Mouse (Mus musculus): ENCODE measurements around the gene Lemd2. TPM values are rescaled to one million over a fixed set of nuclear protein-coding genes. Genes with fewer than 3 reads are reported as not detected.

Lemd2 gene
- polyA plus RNA-seq, 1 experiment from 2014 or later, result 12.8 TPM

DNA sequence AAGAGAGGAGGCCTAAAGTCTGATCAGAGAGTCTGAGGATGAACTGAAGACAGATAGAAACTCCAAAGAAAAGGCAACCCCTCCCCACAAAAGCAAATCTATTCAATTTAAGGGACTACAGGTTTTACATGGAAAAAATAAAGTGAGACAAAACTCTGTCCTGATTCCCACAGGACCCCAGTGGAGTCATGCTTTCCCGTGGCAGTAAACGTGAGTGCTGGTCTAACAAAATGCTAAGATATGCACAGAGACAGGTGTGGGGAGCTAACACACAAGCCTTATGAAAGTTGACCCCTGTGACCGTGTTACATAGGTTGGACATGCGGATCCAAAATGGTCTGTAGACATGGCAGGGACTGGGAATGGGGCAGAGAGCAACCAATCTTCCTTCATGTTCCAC lies 27.5 kb downstream of the Lemd2 start:
- WGBS, result 85% methylated on average over 4 of the region's 4 CpGs
- Histone ChIP-seq H3K27me3 (ENCODE audit: control insufficient read depth, insufficient read depth, low read length) (no peaks in the 10 kb centered on the region), H3K4me2 (ENCODE audit: low read length) (no peak overlapping the region), H3K9ac (ENCODE audit: low read length) (no peak overlapping the region), H3K36me3 (ENCODE audit: control insufficient read depth, insufficient read depth, low read length) (no peaks in the 10 kb centered on the region), H3K4me1 (ENCODE audit: control insufficient read depth in 2 of 2, insufficient read depth in 2 of 2, low read length in 2 of 2) (peaks cover 0 to 3% of the 10 kb centered on the region in 2 experiments; a peak in 1 of 4 replicates), H3K27ac (replicated peaks in 1 of 2; ENCODE audit: control insufficient read depth in 1 of 2, insufficient read depth in 1 of 2, low read depth in 2 of 2, low read length in 2 of 2) (no peak overlapping the region), H3K4me3 (ENCODE audit: control insufficient read depth in 1 of 2, insufficient read depth in 1 of 2, low read depth in 1 of 2, low read length in 2 of 2) (no peak overlapping the region), H3K9me3 (ENCODE audit: control insufficient read depth, low read length) (no peaks in the 10 kb centered on the region)
- no peak for ATAC-seq (ENCODE audit: insufficient number of reproducible peaks, insufficient read depth, low FRiP score, low read depth)

DNA sequence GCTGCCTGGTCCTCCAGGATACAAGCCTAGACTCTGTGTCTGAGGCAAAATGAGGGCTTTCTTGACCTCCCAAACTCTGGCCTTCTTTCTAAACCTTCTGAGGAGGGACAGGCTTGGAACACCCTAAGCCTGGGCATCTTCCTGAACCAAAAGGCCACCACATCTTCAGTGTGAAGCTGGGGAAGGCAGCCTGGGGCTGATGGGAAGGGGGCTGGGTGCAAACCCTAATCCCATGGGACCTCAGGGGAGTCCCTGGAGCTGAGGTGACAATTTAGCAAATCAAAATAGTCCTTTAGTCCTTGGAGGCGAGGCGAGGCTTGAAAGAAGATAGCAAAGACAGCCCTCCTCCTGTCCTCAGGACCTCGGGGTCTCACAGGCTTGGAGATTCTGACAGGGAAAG lies 28.0 kb downstream of the Lemd2 start:
- Histone ChIP-seq H3K9me3 (ENCODE audit: control insufficient read depth, low read length) (no peaks in the 10 kb centered on the region), H3K4me2 (ENCODE audit: low read length) (no peak overlapping the region), H3K9ac (ENCODE audit: low read length) (no peak overlapping the region), H3K27me3 (ENCODE audit: control insufficient read depth, insufficient read depth, low read length) (no peaks in the 10 kb centered on the region), H3K4me3 (ENCODE audit: control insufficient read depth in 1 of 2, insufficient read depth in 1 of 2, low read depth in 1 of 2, low read length in 2 of 2) (no peak overlapping the region), H3K27ac (replicated peaks in 1 of 2; ENCODE audit: control insufficient read depth in 1 of 2, insufficient read depth in 1 of 2, low read depth in 2 of 2, low read length in 2 of 2) (no peak overlapping the region), H3K4me1 (ENCODE audit: control insufficient read depth in 2 of 2, insufficient read depth in 2 of 2, low read length in 2 of 2) (peaks cover 0 to 3% of the 10 kb centered on the region in 2 experiments; a peak in 1 of 4 replicates), H3K36me3 (ENCODE audit: control insufficient read depth, insufficient read depth, low read length) (no peaks in the 10 kb centered on the region)
- ATAC-seq (ENCODE audit: insufficient number of reproducible peaks, insufficient read depth, low FRiP score, low read depth), result no peak
- WGBS, result 51% methylated on average over 3 of the region's 3 CpGs

- Histone ChIP-seq H3K4me2 (ENCODE audit: low read length) (no peak overlapping the region), H3K27ac (replicated peaks in 1 of 2; ENCODE audit: control insufficient read depth in 1 of 2, insufficient read depth in 1 of 2, low read depth in 2 of 2, low read length in 2 of 2) (no peak overlapping the region), H3K4me1 (ENCODE audit: control insufficient read depth in 2 of 2, insufficient read depth in 2 of 2, low read length in 2 of 2) (peaks cover 0 to 3% of the 10 kb centered on the region in 2 experiments; a peak in 1 of 4 replicates), H3K4me3 (ENCODE audit: control insufficient read depth in 1 of 2, insufficient read depth in 1 of 2, low read depth in 1 of 2, low read length in 2 of 2) (no peak overlapping the region), H3K9ac (ENCODE audit: low read length) (no peak overlapping the region), H3K27me3 (ENCODE audit: control insufficient read depth, insufficient read depth, low read length) (no peaks in the 10 kb centered on the region), H3K9me3 (ENCODE audit: control insufficient read depth, low read length) (no peaks in the 10 kb centered on the region), H3K36me3 (ENCODE audit: control insufficient read depth, insufficient read depth, low read length) (no peaks in the 10 kb centered on the region)
- no peak; the same call in 1 of the 2 replicates for ATAC-seq (ENCODE audit: insufficient number of reproducible peaks, insufficient read depth, low FRiP score, low read depth)
- WGBS, result 50% methylated on average over 14 of the region's 14 CpGs
Observed at GRCm38 (mm10) chr17:27175196-27175874, 28.9 kb downstream of the Lemd2 start.

DNA sequence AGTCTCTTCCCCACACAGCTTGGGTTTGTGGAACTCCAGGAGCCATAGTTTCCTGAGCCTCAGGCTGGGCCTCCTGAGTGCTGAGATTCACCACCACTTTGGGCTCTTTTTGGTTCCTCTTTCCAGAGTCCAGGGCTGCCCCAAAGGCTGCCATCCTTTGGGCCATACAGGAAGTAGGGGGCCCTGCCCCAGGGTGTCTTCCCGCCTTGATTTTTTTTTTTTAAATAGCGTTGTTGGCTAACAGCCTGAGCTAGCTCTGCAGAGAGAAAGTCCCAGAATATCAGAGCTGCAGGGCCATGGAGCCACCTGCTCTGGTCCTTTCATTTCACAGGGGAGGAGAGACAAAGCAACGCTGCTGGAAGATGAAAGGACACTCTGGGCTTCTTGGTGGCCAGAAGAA lies 30.6 kb downstream of the Lemd2 start:
- Histone ChIP-seq H3K9me3 (ENCODE audit: control insufficient read depth, low read length) (no peaks in the 10 kb centered on the region), H3K4me3 (ENCODE audit: control insufficient read depth in 1 of 2, insufficient read depth in 1 of 2, low read depth in 1 of 2, low read length in 2 of 2) (no peak overlapping the region), H3K4me2 (ENCODE audit: low read length) (no peak overlapping the region), H3K9ac (ENCODE audit: low read length) (no peak overlapping the region), H3K27me3 (ENCODE audit: control insufficient read depth, insufficient read depth, low read length) (no peaks in the 10 kb centered on the region), H3K4me1 (ENCODE audit: control insufficient read depth in 2 of 2, insufficient read depth in 2 of 2, low read length in 2 of 2) (peaks cover 0 to 3% of the 10 kb centered on the region in 2 experiments; a peak in 1 of 4 replicates), H3K27ac (replicated peaks in 1 of 2; ENCODE audit: control insufficient read depth in 1 of 2, insufficient read depth in 1 of 2, low read depth in 2 of 2, low read length in 2 of 2) (no peak overlapping the region), H3K36me3 (ENCODE audit: control insufficient read depth, insufficient read depth, low read length) (no peaks in the 10 kb centered on the region)
- 68% methylated on average over 3 of the region's 3 CpGs for WGBS
- ATAC-seq (ENCODE audit: insufficient number of reproducible peaks, insufficient read depth, low FRiP score, low read depth), result no peak

- 76% methylated on average over 9 of the region's 9 CpGs for WGBS
- no peak overlapping the region for H3K9ac ChIP-seq (ENCODE audit: low read length)
Observed at GRCm38 (mm10) chr17:27172459-27172858, 31.8 kb downstream of the Lemd2 start.

GRCm38 (mm10) chr17:27171121-27171520 lies 33.1 kb downstream of the Lemd2 start:
- no peak for ATAC-seq (ENCODE audit: insufficient number of reproducible peaks, insufficient read depth, low FRiP score, low read depth)
- Histone ChIP-seq H3K27me3 (ENCODE audit: control insufficient read depth, insufficient read depth, low read length) (no peaks in the 10 kb centered on the region), H3K4me2 (ENCODE audit: low read length) (no peak overlapping the region), H3K9ac (ENCODE audit: low read length) (no peak overlapping the region), H3K4me3 (ENCODE audit: control insufficient read depth in 1 of 2, insufficient read depth in 1 of 2, low read depth in 1 of 2, low read length in 2 of 2) (no peak overlapping the region), H3K27ac (replicated peaks in 1 of 2; ENCODE audit: control insufficient read depth in 1 of 2, insufficient read depth in 1 of 2, low read depth in 2 of 2, low read length in 2 of 2) (no peak overlapping the region), H3K4me1 (ENCODE audit: control insufficient read depth in 2 of 2, insufficient read depth in 2 of 2, low read length in 2 of 2) (peaks cover 0 to 8% of the 10 kb centered on the region in 2 experiments; a peak in 1 of 4 replicates), H3K9me3 (ENCODE audit: control insufficient read depth, low read length) (no peaks in the 10 kb centered on the region), H3K36me3 (ENCODE audit: control insufficient read depth, insufficient read depth, low read length) (no peaks in the 10 kb centered on the region)
- 61% methylated on average over 5 of the region's 5 CpGs for WGBS

More at GRCm38 (mm10) chr17:27172459-27172858, 31.8 kb downstream of the Lemd2 start:
- H3K4me1 ChIP-seq (ENCODE audit: control insufficient read depth in 2 of 2, insufficient read depth in 2 of 2, low read length in 2 of 2), result peaks cover 0 to 3% of the 10 kb centered on the region in 2 experiments; a peak in 1 of 4 replicates
- H3K27me3 ChIP-seq (ENCODE audit: control insufficient read depth, insufficient read depth, low read length), result no peaks in the 10 kb centered on the region
- no peak overlapping the region for H3K4me2 ChIP-seq (ENCODE audit: low read length)
- no peak overlapping the region for H3K4me3 ChIP-seq (ENCODE audit: control insufficient read depth in 1 of 2, insufficient read depth in 1 of 2, low read depth in 1 of 2, low read length in 2 of 2)
- ATAC-seq (ENCODE audit: insufficient number of reproducible peaks, insufficient read depth, low FRiP score, low read depth), result no peak
- no peak overlapping the region for H3K27ac ChIP-seq (replicated peaks in 1 of 2; ENCODE audit: control insufficient read depth in 1 of 2, insufficient read depth in 1 of 2, low read depth in 2 of 2, low read length in 2 of 2)
- H3K9me3 ChIP-seq (ENCODE audit: control insufficient read depth, low read length), result no peaks in the 10 kb centered on the region
- H3K36me3 ChIP-seq (ENCODE audit: control insufficient read depth, insufficient read depth, low read length), result no peaks in the 10 kb centered on the region

- Histone ChIP-seq H3K27ac (replicated peaks in 1 of 2; ENCODE audit: control insufficient read depth in 1 of 2, insufficient read depth in 1 of 2, low read depth in 2 of 2, low read length in 2 of 2) (no peak overlapping the region), H3K27me3 (ENCODE audit: control insufficient read depth, insufficient read depth, low read length) (no peaks in the 10 kb centered on the region), H3K4me1 (ENCODE audit: control insufficient read depth in 2 of 2, insufficient read depth in 2 of 2, low read length in 2 of 2) (peaks cover 0 to 5% of the 10 kb centered on the region in 2 experiments; a peak in 1 of 4 replicates), H3K9ac (ENCODE audit: low read length) (no peak overlapping the region), H3K4me3 (ENCODE audit: control insufficient read depth in 1 of 2, insufficient read depth in 1 of 2, low read depth in 1 of 2, low read length in 2 of 2) (no peak overlapping the region), H3K9me3 (ENCODE audit: control insufficient read depth, low read length) (no peaks in the 10 kb centered on the region), H3K4me2 (ENCODE audit: low read length) (no peak overlapping the region), H3K36me3 (ENCODE audit: control insufficient read depth, insufficient read depth, low read length) (no peaks in the 10 kb centered on the region)
- ATAC-seq (ENCODE audit: insufficient number of reproducible peaks, insufficient read depth, low FRiP score, low read depth), result no peak
- WGBS, result 69% methylated on average over 11 of the region's 11 CpGs
Observed at GRCm38 (mm10) chr17:27169952-27170695, 34.1 kb downstream of the Lemd2 start.
